Mouse (Mus musculus): ENCODE measurements around the gene Kin. TPM values are rescaled to one million over a fixed set of nuclear protein-coding genes. Genes with fewer than 3 reads are reported as not detected.

Gene Kin
- polyA plus RNA-seq, 1 experiment, result 0.83 TPM

GRCm38 (mm10) chr2:10140456-10140855 is 60.1 kb downstream of the Kin start:
- TF ChIP-seq GATA1 (IDR thresholded peaks at IDR 0.05; ENCODE audit: low read length), result no peak

Other genes starting within 250 kb of the Kin start
- not detected in 2 replicates for gene 4930412O13Rik, start 199.3 kb upstream of the Kin start, polyA plus RNA-seq (2012)
- gene 9230102O04Rik, start 191.1 kb upstream of the Kin start, polyA plus RNA-seq (2012), result 0.28 and 1.6 TPM in 2 replicates
- gene Gata3, start 190.6 kb upstream of the Kin start, polyA plus RNA-seq (2012), result 8.3 and 9.1 TPM in 2 replicates
- 20.1 and 24.6 TPM in 2 replicates for gene Taf3, start 32.0 kb upstream of the Kin start, polyA plus RNA-seq (2012)
- 25.2 and 39.2 TPM in 2 replicates for gene Atp5c1, start 83 bp upstream of the Kin start, polyA plus RNA-seq (2012)
- gene Itih2, start 50.8 kb downstream of the Kin start, polyA plus RNA-seq (2012), result not detected in 2 replicates
- gene Itih5, start 73.0 kb downstream of the Kin start, polyA plus RNA-seq (2012), result 0.01 TPM in 2 replicates